Mouse (Mus musculus) adrenal gland (tissue): ENCODE results near the gene Akr1b7.
"Not testable (repeated sequence)": the region's sequence is repeated elsewhere in the genome, so short reads cannot be mapped to it uniquely, and the experiment has no call there.

Source experiments
- intact Hi-C: fragments of 180-260 bp; cut with DNase I; formaldehyde crosslinking; loops from one replicate; pipeline ENCODE4 v1.15.1; 2025
- long read RNA-seq, 2 experiments: library from polyadenylated mRNA; unstranded; transcript quantifications; one replicate each; pipeline ENCODE4 v2.0.0; 2020; ENCODE audit warnings: borderline replicate concordance in 1 of 2; ENCODE audit not compliant: insufficient replicate concordance in 1 of 2

Gene Akr1b7
- long read RNA-seq, experiment 1, transcript Akr1b7-201 (10 exons, 1,281 nt), result major isoform, 4,233 of 4,458 reads
- long read RNA-seq, experiment 1, partial matches to known transcripts, result 116 of 4,458 reads
- long read RNA-seq, experiment 1, other reads (novel, unspliced or antisense), result 109 of 4,458 reads
- long read RNA-seq, experiment 2, transcript Akr1b7-201 (10 exons, 1,281 nt), result major isoform, 5,616 of 6,029 reads
- long read RNA-seq, experiment 2, partial matches to known transcripts, result 223 of 6,029 reads
- long read RNA-seq, experiment 2, other reads (novel, unspliced or antisense), result 190 of 6,029 reads

GRCm38 (mm10) chr6:34412023-34412422 lies at the start of gene Akr1b7:
TSS of gene Akr1b7 (plus strand) at chr6:34412334.
- intact Hi-C loops, result no loop called here

DNA sequence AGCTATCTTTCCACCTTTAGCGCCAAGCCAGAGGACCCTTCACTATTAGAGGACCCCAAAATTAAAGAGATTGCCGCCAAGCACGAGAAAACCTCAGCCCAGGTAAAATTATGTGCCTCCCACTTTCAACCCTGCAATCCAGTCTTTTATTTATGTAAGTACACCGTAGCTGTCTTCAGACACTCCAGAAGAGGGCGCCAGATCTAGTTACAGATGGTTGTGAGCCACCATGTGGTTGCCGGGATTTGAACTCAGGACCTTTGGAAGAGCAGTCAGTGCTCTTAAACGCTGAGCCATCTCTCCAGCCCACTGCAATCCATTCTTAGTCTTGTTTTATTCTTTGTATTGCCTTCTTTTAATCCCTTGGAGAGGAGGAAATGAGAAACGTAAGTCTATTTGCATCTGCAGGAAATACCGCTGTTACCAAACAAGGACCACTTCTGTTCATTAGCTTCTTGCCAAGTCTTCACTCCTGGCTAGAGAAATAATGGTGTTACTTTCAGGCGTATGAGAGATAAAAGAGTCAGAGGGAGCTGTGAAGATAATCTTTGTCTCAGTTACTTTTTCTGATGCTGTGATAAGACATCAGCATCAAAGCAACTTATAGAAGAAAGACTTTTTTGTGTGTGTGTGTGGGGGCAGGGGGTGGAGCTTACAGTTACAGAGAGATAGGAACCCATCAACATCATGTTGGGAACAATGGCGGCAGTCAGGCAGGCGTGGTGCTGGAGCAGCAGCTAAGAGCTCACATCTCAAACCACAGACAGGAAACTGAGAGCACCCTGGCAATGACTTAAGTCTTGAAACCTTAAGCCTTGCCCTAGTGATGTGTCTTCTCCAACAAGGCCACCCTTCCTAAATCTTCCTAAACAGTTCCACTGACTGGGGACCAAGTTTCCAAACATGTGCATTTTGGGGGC lies 47.7 kb upstream of the Akr1b7 start:
- intact Hi-C loops, result no loop called here

GRCm38 (mm10) chr6:34367998-34368397 lies 44.1 kb upstream of the Akr1b7 start:
- intact Hi-C loops, result no loop called here

DNA sequence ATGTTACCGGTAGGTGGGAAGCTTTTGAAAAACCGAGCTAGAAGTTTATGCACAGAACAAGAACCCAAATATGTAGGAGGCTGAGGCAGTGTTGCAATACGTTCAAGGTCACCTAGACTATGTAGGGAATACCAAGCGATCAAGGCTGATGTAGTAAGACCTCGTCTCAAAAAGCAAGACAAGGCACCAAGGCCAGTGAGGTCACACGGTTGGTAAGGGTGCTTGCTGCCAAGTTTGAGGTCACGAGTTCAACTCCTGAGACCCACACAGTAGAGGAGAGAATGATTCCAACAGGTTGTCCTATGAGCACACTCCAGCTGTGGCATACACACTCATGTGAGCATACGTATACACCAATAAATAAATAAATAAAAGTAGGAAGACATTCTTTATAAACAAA lies 42.1 kb upstream of the Akr1b7 start:
- intact Hi-C loops, result loop anchor here (5.0 kb wide), 1 partner anchor 77 kb away; no protein-coding TSS in a partner anchor

DNA sequence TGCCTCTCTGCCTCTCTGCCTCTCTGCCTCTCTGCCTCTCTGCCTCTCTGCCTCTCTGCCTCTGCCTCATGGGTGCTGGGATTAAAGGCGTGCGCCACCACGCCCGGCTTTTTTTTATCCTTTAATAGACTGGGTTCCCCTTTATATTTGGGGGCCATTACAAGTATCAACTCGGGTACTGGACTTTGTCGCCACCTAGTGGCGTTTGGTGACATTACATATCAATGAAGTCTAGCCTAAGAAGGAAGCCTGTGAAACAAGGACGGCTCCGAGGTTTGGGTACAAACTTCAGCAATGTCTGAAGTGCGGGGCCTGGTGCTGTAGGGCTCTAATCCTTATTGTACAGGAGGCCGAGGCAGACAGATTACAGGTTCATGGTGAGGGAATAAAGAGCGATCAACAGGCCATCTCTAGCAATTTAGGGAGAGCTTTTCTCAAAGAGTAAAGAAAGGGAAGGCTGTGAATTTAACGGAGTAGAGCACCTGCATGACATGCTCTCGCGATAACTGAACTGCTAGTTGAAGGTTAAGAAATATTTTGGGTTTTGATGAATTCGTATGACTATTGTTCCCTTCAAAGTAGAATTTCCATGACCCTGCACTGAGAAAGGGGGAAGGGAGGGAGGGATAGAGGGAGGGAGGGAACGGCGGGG lies 40.3 kb upstream of the Akr1b7 start:
- intact Hi-C loops, result loop anchor here (5.0 kb wide), 1 partner anchor 75 kb away; no protein-coding TSS in a partner anchor

- intact Hi-C loops, result loop anchor here (5.0 kb wide), 1 partner anchor 73 kb away; no protein-coding TSS in a partner anchor
Observed at GRCm38 (mm10) chr6:34373841-34374240, 38.3 kb upstream of the Akr1b7 start.

DNA sequence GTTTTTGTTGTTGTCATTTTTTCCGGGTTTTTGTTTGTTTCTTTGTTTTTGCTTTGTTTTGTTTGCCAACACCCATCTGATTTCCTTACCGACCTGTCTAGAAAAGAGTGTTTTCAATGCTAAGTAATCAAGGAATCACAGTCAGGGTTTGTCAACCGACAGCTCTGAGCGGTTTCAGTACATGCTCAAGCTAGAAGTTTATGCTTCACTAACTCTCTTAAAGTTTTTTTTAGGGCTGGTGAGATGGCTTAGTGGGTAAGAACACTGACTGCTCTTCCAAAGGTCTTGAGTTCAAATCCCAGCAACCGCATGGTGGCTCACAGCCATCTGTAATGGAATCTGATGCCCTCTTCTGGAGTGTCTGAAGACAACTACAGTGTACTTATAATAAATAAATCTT lies 36.2 kb upstream of the Akr1b7 start:
- intact Hi-C loops, result not testable (repeated sequence)

- intact Hi-C loops, result no loop called here
Observed at GRCm38 (mm10) chr6:34383401-34383800, 28.7 kb upstream of the Akr1b7 start.

GRCm38 (mm10) chr6:34384110-34384661 lies 27.9 kb upstream of the Akr1b7 start, which contains the start of gene Akr1b10:
TSS of gene Akr1b10 (plus strand) at chr6:34384218.
- intact Hi-C loops, result no loop called here

DNA sequence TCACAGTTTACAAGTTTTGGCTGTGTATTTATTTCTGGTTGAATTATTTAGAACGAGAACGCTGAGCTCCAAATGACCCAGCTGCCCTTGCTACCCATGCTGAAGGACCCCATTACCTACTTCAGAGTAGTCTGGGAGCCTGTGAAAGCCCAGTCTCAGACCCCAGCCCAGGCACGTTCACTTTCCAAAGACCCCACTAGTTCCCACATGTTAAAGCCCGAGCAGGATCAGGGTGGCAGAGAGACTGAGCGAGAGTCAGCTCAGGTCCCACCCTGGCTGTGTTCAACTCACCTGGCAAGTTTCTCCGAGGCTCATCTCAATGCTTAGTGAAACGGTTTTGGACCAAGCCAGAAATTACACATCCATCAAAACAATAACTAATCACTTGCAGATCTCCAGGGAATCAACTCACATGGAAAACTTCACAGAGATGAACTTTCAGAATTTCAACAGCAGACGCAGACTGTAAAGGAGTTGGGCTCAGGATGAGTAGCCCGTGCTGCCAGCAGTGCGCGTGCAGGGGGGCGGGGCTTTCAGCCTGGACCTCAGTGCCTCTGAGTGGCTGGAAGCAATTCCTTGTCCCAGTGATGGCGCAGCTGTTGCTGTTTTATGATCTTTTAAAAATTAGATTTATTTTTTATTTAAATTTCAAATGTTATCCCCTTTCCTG lies 27.3 kb upstream of the Akr1b7 start:
- intact Hi-C loops, result no loop called here

GRCm38 (mm10) chr6:34388420-34389156 lies 23.5 kb upstream of the Akr1b7 start:
- intact Hi-C loops, result no loop called here

- intact Hi-C loops, result no loop called here
Observed at GRCm38 (mm10) chr6:34395897-34396296, 16.2 kb upstream of the Akr1b7 start.

- intact Hi-C loops, result no loop called here
Observed at GRCm38 (mm10) chr6:34398431-34398830, 13.7 kb upstream of the Akr1b7 start.

GRCm38 (mm10) chr6:34399606-34400220 lies 12.4 kb upstream of the Akr1b7 start:
- intact Hi-C loops, result no loop called here

DNA sequence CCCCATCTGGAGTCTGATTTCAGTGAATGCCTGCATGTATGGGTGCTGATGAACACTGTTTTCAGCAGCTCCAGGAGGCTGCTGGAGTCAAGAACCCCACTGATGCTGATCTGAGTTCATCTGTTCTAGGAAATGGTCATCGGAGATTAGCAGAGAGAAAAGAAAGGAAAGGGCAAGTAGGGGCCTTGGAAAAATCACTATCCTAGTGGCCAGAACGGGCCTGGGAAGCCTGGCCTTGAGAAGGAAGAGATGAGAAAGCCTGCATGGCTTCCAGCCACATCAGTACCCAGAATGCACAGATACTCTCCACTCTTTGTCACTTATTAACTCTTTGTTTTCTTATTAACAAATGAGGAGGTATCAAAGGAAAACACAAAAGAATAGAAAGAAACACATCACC lies 11.4 kb upstream of the Akr1b7 start:
- intact Hi-C loops, result no loop called here

DNA sequence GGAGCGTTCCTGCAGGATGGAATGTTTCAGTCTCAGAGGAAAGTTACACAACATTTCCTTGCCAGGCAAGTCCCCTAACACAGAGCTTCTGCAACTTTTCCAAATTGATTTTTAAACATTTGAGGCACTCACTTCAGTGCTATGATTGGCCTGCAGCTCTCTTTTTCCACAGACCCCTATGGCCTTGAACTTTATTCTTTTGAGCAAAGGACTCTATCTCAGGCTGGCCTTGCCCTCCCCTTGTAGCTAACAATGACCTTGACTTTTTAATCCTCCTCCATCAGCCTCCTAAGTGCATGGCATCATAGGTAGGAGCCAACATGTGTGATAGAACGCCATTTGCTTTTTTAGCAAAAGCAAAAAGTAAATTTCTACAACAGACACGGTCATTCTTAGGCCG lies 5.4 kb upstream of the Akr1b7 start:
- intact Hi-C loops, result no loop called here

- intact Hi-C loops, result no loop called here
Observed at GRCm38 (mm10) chr6:34407403-34407802, 4.7 kb upstream of the Akr1b7 start.

DNA sequence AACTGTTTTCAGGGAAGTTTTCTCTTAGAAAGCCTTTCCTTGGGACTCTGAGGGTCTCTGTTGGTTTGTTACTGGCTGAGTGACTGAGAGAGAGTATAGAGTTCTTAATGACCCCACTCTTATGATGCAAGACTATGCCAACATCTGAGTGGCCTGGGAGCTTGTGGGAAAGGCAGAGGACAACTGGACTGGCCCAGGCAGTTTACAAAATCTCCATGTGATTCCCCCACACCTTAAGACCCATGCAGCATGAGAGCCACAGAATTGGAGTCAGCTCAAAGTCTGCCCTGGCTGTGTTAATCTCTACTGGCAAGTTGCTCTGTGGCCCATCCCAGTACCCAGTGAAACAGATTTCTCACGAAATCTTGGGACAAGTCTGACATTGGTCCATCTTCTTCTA lies 554 bp downstream of the Akr1b7 start:
- intact Hi-C loops, result no loop called here

- intact Hi-C loops, result not testable (repeated sequence)
Observed at GRCm38 (mm10) chr6:34413386-34413785, 1.3 kb downstream of the Akr1b7 start.

DNA sequence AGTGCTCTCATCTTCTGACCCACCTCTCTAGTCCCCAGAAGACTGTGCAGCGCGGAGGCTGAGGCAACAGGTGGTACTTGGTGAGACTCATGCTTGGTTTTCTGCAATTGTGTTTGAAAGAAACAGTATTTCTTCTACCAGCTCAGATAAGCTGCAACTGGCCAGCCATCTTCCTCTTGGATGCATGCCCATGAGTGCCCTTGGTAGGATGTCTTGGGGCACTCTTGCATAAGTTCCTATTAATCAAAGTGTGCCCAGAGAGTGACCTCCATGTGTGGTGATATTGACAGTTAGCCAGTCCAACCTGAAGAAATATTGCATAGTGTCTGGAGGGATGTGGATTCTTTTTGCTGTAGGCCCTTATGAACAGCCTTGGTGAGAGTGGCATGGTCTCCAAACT lies 4.4 kb downstream of the Akr1b7 start:
- intact Hi-C loops, result no loop called here
